Mouse (Mus musculus): ENCODE data around the gene Ltf. TPM values are rescaled to one million over a fixed set of nuclear protein-coding genes. Genes with fewer than 3 reads are reported as not detected.

Ltf gene
- polyA plus RNA-seq, 1 experiment from 2014 or later, result 1.2 TPM

DNA sequence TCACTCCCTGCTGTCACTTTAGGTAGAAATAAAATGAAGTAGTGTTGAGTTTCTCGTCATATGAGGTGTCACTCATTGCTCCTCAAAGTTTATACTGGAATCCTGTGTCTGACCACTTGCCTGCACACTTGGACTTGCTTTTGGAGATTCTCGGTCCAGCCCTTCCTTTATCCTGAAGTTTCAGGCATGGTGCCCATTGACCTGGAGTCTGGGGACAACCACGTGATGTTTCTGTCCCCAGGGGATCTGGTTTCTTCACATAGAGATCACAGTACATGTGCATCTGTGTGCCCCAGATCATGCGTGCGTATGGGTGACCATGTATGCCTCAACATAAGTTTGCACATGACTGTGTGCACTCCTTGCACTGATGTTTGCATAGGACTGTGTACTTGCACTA lies 23.2 kb downstream of the Ltf start:
- Histone ChIP-seq H3K9me3 (no peaks in the 10 kb centered on the region), H3K36me3 (no peaks in the 10 kb centered on the region), H3K9ac (no peak overlapping the region), H3K27ac (replicated peaks) (no peak overlapping the region), H3K4me2 (no peak overlapping the region), H3K4me1 (replicated peaks) (no peaks in the 10 kb centered on the region), H3K27me3 (no peaks in the 10 kb centered on the region), H3K4me3 (no peak overlapping the region)
- WGBS, result 91% methylated on average over 5 of the region's 5 CpGs
- ATAC-seq (ENCODE audit: low FRiP score, low read depth), result no peak

DNA sequence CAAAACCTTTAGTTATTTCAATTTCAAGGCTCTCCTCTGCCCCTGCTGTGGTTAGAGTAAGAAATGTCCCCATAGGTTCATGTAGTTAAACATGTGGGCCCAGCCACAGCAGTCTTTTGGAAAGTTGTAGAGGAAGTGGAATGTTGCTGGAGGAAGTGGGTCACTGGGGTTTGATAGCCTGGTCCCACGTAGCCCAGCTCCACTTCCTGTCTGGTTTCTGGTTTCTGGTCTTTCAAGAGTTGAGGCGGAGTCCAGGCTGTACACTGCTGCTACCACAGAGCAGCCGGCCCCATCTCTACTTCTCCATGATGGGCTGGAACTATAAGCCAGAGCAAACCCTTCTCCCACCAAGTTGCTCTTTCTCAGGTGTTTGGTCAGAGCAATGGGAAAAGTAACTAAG lies 27.2 kb downstream of the Ltf start:
- no peaks in the 10 kb centered on the region for H3K27me3 ChIP-seq
- 82% methylated on average over 3 of the region's 3 CpGs for WGBS
- H3K4me2 ChIP-seq, result no peak overlapping the region
- H3K9me3 ChIP-seq, result no peaks in the 10 kb centered on the region
- no peak overlapping the region for H3K27ac ChIP-seq (replicated peaks)
- no peaks in the 10 kb centered on the region for H3K4me1 ChIP-seq (replicated peaks)
- H3K9ac ChIP-seq, result no peak overlapping the region
- no peaks in the 10 kb centered on the region for H3K36me3 ChIP-seq
- H3K4me3 ChIP-seq, result no peak overlapping the region
- ATAC-seq (ENCODE audit: low FRiP score, low read depth), result no peak

DNA sequence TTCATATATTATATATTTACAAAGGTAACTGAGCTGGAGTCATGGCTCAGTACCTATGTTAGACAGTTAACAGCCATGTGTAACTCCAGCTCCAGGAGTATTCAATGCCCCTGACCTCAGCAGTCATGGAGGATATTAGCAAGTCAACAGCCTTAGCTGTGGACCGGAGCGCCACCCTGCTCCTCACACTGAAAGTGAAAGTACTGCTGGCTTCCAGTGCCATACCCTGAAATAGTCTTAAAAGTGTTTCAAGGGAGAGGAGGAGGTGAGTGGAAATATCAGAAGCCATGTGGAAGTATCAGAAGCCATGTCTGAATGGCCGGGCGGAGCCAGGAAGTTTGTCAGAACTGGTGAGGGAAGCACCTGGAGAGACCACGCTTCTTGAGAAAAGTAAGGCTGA lies 28.2 kb downstream of the Ltf start:
- H3K4me3 ChIP-seq, result no peak overlapping the region
- ATAC-seq (ENCODE audit: low FRiP score, low read depth), result no peak
- no peak overlapping the region for H3K4me2 ChIP-seq
- no peaks in the 10 kb centered on the region for H3K27me3 ChIP-seq
- no peaks in the 10 kb centered on the region for H3K4me1 ChIP-seq (replicated peaks)
- WGBS, result 94% methylated on average over 5 of the region's 5 CpGs
- H3K9me3 ChIP-seq, result no peaks in the 10 kb centered on the region
- H3K27ac ChIP-seq (replicated peaks), result no peak overlapping the region
- H3K9ac ChIP-seq, result no peak overlapping the region
- H3K36me3 ChIP-seq, result no peaks in the 10 kb centered on the region

DNA sequence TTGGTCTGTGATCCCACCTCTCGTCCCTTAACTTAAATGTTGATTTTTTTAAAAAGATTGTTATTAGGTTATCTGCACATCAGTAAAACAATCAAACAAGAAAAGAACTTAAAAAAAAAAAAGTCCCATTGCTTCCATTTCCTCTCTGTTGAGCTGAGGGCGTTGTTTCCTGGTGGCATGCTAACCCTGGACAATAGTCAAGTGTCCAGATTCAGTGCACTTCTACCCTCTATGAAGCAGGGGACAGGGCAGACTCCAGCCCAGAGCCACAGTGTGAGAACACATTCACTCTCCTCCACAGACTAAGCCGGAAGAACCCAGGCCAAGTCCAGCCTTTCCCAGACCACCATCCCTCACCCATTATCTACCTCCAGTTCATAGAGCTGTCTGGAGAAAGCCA lies 29.4 kb downstream of the Ltf start:
- no peak overlapping the region for H3K27ac ChIP-seq (replicated peaks)
- H3K4me3 ChIP-seq, result no peak overlapping the region
- no peaks in the 10 kb centered on the region for H3K27me3 ChIP-seq
- no peaks in the 10 kb centered on the region for H3K9me3 ChIP-seq
- H3K36me3 ChIP-seq, result no peaks in the 10 kb centered on the region
- no peak overlapping the region for H3K4me2 ChIP-seq
- WGBS, result 84% methylated on average over 3 of the region's 3 CpGs
- no peak overlapping the region for H3K9ac ChIP-seq
- H3K4me1 ChIP-seq (replicated peaks), result no peaks in the 10 kb centered on the region
- no peak for ATAC-seq (ENCODE audit: low FRiP score, low read depth)

DNA sequence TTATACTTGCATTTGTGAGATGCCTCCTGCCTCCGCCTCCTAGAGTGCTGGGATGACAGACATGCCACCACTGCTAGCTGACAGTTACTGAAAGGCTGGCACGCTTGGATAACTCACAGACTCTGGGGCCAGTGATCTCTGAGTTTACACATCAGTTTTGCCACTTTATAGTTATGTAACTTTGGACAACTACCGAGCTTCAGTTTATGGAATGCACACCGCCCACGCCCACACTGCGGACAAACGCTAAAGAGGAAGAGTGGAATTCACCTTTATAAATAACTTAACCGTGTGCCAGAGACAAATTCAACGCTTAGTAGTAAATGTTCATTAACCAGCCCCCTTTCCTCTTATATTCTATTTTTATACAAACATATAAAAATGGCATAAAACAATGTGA lies 35.9 kb downstream of the Ltf start:
- Histone ChIP-seq H3K9me3 (no peaks in the 10 kb centered on the region), H3K9ac (no peak overlapping the region), H3K4me1 (replicated peaks) (no peaks in the 10 kb centered on the region), H3K4me2 (no peak overlapping the region), H3K27me3 (no peaks in the 10 kb centered on the region), H3K4me3 (no peak overlapping the region), H3K36me3 (no peaks in the 10 kb centered on the region), H3K27ac (replicated peaks) (no peak overlapping the region)
- no peak for ATAC-seq (ENCODE audit: low FRiP score, low read depth)
- WGBS, result 86% methylated on average over 9 of the region's 9 CpGs

DNA sequence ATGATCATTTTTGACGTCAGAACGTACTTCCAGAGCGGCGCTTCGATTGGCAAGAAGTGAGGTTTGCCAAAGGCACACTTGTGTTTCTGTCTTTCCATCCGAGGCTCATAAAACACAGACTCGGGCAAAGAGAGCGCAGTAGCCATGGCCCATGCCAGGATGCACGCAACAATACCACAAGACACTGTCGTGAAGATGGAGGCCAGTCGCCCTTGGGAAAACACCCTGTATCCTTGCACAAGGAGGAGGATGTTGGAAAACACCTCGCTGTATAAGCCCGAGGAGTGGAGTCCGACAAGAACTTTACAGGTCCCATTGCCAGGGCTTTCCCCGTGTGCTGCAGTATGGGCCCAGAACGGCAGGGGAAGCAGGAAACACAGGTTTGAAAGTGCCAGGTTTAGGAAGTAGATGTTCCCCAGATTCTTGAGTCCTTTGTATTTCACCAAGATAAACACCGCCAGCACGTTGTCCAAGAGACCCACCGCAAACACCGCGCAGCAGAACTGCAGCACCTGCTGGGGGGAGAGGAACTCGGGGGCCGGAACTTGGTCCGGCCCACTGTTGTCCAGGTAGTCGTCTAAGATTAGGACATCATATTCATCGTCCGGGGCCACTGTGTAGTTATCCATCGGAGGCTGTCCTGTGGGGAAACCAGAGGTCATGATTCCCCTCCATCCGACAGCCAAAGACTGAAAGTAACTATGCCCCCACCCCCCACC lies 36.9 kb downstream of the Ltf start:
- WGBS, result 85% methylated on average over 29 of the region's 29 CpGs
- no peaks in the 10 kb centered on the region for H3K4me1 ChIP-seq (replicated peaks)
- H3K36me3 ChIP-seq, result no peaks in the 10 kb centered on the region
- no peaks in the 10 kb centered on the region for H3K27me3 ChIP-seq
- ATAC-seq (ENCODE audit: low FRiP score, low read depth), result no peak
- peak overlapping the region; percentile 28 for H3K4me2 ChIP-seq
- no peak overlapping the region for H3K9ac ChIP-seq
- H3K9me3 ChIP-seq, result no peaks in the 10 kb centered on the region
- no peak overlapping the region for H3K27ac ChIP-seq (replicated peaks)
- peak overlapping the region; percentile 5; the same call in 1 of the 2 replicates for H3K4me3 ChIP-seq

DNA sequence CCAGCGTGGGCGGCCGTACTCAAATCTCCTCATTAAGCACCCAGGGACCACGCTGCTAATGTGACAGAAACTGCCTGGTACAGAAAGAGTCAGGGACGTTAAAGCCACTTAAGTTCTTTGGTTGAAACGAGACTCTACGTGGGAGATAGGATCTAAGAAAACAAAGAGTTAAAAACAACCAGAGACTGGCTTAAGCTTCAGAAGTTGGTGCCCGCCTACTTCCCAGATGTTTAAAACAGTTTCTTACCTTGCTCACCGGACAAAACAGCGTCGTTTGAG lies 37.4 kb downstream of the Ltf start:
- Histone ChIP-seq H3K27ac (replicated peaks) (no peak overlapping the region), H3K9ac (no peak overlapping the region), H3K27me3 (no peaks in the 10 kb centered on the region), H3K4me3 (peak overlapping the region; percentile 5; the same call in 1 of the 2 replicates), H3K4me1 (replicated peaks) (no peaks in the 10 kb centered on the region), H3K4me2 (peak overlapping the region; percentile 28), H3K36me3 (no peaks in the 10 kb centered on the region), H3K9me3 (no peaks in the 10 kb centered on the region)
- 46% methylated on average over 11 of the region's 11 CpGs for WGBS
- ATAC-seq (ENCODE audit: low FRiP score, low read depth), result no peak

DNA sequence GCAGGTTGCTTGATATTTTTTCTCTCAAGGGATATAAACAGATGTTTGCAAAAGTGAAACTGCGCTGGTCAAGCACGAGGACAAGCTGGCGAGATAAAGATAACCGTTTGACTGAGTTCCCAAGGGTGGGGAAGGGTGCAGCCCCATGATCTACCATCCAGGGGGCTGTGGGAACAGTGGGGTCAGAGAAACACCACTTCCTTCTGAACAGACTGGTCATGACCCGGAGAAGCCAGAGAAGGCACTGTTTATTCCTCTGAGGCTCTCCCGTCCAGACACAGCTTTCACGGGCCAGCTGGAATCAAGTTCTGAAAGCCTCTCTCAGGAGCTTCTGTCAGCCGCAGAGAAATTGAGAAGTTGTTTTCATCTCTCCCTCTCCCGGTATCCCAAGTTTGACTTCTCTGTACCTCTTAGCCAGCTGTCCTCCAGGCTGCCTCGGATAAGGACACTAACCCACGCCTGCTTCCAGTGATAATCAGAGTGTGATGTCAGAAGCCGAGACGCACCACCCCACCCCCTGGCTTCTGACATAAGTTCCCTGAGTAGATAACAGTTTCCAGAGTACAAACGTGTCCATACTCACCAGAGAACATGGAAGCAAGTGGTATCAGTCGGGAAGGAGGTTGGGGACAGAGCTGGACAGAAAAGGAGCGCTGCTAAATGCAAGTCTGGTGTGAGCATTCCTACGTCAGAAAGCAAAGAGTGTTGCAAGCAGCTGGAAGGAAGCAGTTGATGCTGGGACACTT lies 37.9 kb downstream of the Ltf start, which contains the start of gene Ccrl2:
Gene Ccrl2, minus strand, starts transcription at position 722 of the 746 bp plus-strand sequence.
- no peak within 1 kb of the TSS for H3K27ac ChIP-seq (replicated peaks)
- H3K4me3 ChIP-seq, result peak within 1 kb of the TSS; percentile 5; the same call in 1 of the 2 replicates
- ATAC-seq (ENCODE audit: low FRiP score, low read depth), result no peak
- no peaks in the 10 kb centered on the region for H3K27me3 ChIP-seq
- H3K9me3 ChIP-seq, result no peaks in the 10 kb centered on the region
- peak within 1 kb of the TSS; percentile 28 for H3K4me2 ChIP-seq
- H3K36me3 ChIP-seq, result no peaks in the 10 kb centered on the region
- WGBS, result 66% methylated on average over 17 of the region's 17 CpGs
- H3K4me1 ChIP-seq (replicated peaks), result no peaks in the 10 kb centered on the region
- no peak within 1 kb of the TSS for H3K9ac ChIP-seq

DNA sequence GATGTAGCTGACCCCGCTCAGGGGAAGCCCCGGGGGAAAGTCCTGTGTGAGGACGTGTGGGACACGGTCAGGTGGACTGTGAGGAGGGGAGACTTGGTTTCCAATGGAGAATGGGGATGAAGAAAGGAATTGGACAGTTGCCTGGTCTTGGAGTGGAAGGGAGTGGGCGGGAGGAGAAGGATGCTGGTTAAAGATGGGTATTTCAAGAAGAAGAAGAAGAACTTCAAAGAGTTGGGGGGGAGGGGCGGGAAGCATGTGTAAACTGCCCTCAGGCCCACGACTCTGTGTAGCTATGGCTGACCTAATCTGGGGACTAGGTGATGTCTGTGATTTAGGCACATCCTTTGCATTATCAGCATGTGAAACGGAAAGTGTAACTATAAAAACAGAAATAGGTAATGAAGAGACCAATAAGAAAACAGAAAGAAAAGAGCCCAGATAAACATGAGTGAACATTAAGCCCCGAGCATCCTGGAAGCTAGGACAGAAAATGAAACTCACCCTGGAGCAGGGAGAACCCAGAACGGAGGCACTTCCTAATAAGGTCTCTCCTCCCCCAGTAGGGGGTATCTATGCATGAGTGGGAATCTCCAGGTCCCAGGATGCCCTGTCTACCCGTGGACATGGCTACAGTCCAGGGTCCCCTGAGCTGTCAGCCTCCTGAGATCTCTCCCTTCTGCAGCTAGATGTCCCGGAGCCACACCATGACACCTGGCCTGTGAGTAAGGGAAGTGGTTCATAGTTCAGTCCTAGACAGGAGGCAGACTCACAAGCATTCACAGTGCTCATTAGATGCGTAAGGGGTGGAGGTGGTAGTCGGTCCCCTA lies 38.7 kb downstream of the Ltf start:
- 70% methylated on average over 14 of the region's 14 CpGs for WGBS

DNA sequence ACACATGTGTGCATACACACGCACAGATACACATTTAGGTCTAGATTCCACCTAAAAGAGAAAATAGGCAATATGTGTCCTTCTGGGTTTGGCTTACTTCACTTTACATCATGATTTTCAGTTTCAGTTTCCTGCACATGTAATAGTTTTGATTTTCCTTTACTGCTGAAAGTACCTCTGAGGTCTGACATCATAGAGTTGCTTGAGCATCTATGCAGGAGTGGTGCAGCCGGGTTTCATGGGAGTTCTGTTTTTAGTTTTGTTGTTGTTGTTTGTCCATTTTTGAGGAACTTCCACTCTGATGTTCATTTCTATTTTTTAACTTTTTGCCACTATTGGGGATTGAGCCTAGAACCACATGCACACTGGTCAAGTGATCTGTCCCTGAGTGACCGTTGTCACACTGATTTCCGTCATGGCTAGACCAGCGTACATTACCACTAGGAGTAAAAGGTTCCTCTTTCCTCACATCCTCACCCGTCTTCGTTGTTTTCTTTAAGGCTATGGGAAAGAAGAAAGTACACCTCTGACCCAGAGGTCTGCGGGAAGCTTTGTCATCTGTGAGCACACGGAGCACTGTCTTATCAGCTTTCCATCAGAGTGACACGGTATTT lies 40.0 kb downstream of the Ltf start:
- Histone ChIP-seq H3K4me2 (no peak overlapping the region), H3K27ac (replicated peaks) (no peak overlapping the region), H3K36me3 (no peaks in the 10 kb centered on the region), H3K4me3 (no peak overlapping the region), H3K9ac (no peak overlapping the region), H3K27me3 (no peaks in the 10 kb centered on the region), H3K9me3 (no peaks in the 10 kb centered on the region), H3K4me1 (replicated peaks) (no peaks in the 10 kb centered on the region)
- no peak for ATAC-seq (ENCODE audit: low FRiP score, low read depth)
- WGBS, result 81% methylated on average over 10 of the region's 10 CpGs

More for the DNA sequence above, 38.7 kb downstream of the Ltf start:
- Histone ChIP-seq H3K4me2 (peak overlapping the region; percentile 28), H3K9ac (no peak overlapping the region), H3K9me3 (no peaks in the 10 kb centered on the region), H3K4me1 (replicated peaks) (no peaks in the 10 kb centered on the region), H3K36me3 (no peaks in the 10 kb centered on the region), H3K27me3 (no peaks in the 10 kb centered on the region), H3K27ac (replicated peaks) (no peak overlapping the region), H3K4me3 (no peak overlapping the region)
- ATAC-seq (ENCODE audit: low FRiP score, low read depth), result no peak

DNA sequence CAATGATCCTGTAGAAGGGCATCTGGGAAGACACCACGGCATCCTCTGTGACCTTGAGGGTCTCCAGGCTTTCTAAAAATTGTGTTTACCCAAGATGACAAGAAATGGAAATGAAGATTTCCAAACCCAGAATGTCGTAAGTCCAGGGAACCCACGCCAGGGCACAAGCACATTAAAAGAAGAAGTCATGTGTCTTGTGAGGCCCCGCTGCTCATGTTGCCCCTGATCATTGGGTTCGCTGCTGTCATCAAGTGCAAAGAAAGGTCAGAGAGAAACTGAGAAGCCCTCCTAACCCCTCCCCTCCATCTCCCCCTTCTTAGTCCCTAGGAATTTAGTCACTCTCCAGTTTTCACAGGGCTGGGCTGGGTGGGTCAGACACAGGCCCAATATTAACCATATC lies 43.8 kb downstream of the Ltf start:
- Histone ChIP-seq H3K4me2 (no peak overlapping the region), H3K36me3 (no peaks in the 10 kb centered on the region), H3K4me1 (replicated peaks) (no peaks in the 10 kb centered on the region), H3K9ac (no peak overlapping the region), H3K27me3 (no peaks in the 10 kb centered on the region), H3K4me3 (no peak overlapping the region), H3K9me3 (no peaks in the 10 kb centered on the region), H3K27ac (replicated peaks) (no peak overlapping the region)
- no peak for ATAC-seq (ENCODE audit: low FRiP score, low read depth)
- WGBS, result 88% methylated on average over 5 of the region's 5 CpGs

DNA sequence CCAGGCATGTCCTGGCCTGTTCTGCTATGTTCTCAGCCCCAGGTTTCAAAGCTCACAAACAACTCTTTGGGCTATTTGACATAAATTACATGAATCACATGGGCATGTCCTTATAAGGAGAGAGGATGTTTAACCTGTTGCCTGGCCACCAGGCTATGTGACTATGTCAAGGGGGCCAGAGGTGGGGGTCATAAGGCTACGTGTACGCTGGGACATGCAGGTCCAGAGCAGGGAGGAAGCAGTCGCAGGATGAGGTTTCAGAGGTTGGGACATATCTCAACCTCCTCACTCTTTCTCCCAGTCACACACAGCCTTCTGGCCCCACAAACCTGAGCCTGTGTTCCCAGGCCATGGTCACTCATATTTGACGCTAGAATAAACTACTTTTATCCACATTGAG lies 48.0 kb downstream of the Ltf start:
- no peaks in the 10 kb centered on the region for H3K36me3 ChIP-seq
- 87% methylated on average over 4 of the region's 4 CpGs for WGBS
- no peak overlapping the region for H3K4me2 ChIP-seq
- no peak for ATAC-seq (ENCODE audit: low FRiP score, low read depth)
- H3K9ac ChIP-seq, result no peak overlapping the region
- H3K27me3 ChIP-seq, result no peaks in the 10 kb centered on the region
- H3K4me3 ChIP-seq, result no peak overlapping the region
- H3K27ac ChIP-seq (replicated peaks), result no peak overlapping the region
- H3K9me3 ChIP-seq, result no peaks in the 10 kb centered on the region
- H3K4me1 ChIP-seq (replicated peaks), result no peaks in the 10 kb centered on the region

Measured in hindbrain, embryonic 15.5 days (tissue).